Mouse (Mus musculus): ENCODE measurements around the gene Yae1d1.
"Not testable (repeated sequence)": the region's sequence is repeated elsewhere in the genome, so short reads cannot be mapped to it uniquely, and the experiment has no call there.

Gene Yae1d1

DNA sequence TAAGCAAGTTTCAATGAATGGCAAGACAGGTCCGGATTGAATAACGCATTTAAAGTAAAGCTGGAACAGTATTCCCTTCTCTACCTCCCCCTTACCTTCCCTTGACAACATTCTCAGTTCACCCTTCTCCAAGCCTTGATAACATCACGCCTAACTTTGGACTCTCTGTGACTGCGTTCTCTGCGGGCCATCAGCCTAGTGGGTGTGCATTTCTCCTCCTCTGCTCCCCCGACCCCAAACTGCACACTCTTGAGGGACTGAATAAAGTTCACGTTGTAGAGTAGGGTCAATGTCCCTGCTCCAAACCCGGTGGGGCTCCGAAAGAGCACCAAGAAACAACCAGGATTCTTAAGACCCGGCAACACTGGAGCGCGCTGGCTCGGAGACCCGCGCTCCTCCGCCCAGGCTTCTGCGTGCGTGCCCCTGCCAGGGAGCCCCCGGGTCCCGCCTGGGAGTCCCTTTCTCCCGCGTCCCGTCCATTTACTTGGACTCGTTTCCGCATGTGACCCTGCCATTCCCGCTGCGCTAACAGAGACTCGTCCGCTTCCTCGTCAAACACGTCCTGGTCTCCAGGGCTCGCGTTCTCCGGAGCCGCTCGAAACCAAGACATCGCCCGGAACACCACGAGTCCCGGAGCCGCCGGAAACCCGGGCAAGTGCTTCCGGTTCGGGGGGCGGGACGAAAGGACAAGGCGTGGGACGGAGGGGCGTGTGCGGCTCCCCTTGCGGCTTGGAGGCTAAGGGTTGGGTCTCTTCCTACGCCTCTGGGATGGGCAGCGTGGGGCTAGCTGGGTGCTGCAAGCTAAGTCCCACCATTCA lies at the start of gene Yae1d1:
TSS of gene Yae1d1 (minus strand) at position 653 of the 818 bp plus-strand sequence.
- ATAC-seq (ENCODE audit: insufficient number of reproducible peaks, low FRiP score, low TSS enrichment) = peak; percentile 99

- ATAC-seq (ENCODE audit: insufficient number of reproducible peaks, low FRiP score, low TSS enrichment) = no peak
Observed at GRCm38 (mm10) chr13:18038814-18039213, 45.7 kb upstream of the Yae1d1 start.

GRCm38 (mm10) chr13:18016604-18017003 lies 23.5 kb upstream of the Yae1d1 start:
- ATAC-seq (ENCODE audit: insufficient number of reproducible peaks, low FRiP score, low TSS enrichment) = no peak

DNA sequence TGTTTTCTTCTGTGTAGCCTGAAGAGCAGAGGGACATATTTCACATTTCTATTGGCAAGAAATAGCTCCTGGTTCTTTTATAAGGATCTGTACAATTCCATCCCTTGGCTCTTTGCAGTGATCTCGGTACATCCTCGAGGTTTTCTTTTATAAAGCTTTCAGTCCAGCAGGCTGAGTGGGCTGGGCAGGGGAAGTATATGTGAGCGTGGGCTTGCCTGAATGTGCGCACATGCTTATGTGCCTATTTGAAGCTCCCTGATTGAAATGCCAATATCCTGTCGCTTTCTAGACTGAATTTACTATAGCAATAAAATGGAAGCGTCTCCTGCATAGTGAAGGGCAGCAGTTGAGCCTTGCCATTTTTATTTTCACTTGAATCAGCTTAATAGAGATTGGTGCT lies 20.1 kb upstream of the Yae1d1 start:
- no peak for ATAC-seq (ENCODE audit: insufficient number of reproducible peaks, low FRiP score, low TSS enrichment)

- ATAC-seq (ENCODE audit: insufficient number of reproducible peaks, low FRiP score, low TSS enrichment) = no peak
Observed at GRCm38 (mm10) chr13:18011055-18011454, 17.9 kb upstream of the Yae1d1 start.

DNA sequence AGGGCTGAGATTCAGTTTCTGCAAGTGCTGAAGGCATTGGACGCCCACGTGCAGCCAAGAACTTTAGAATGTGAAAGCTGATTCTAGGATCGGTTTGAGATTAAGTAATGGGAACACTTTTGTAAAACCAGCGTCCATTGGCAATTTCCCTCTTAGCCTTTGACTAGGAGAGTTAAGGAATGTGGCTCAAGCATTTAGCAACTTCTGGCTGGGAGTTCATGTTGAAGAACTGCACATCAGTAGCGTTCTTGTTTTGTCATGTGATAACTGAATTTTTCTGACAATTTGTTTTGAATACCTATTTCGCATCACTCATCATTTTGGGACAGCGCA lies 332 bp upstream of the Yae1d1 start:
- ATAC-seq (ENCODE audit: insufficient number of reproducible peaks, low FRiP score, low TSS enrichment) = peak; percentile 13; the same call in 1 of the 2 replicates

DNA sequence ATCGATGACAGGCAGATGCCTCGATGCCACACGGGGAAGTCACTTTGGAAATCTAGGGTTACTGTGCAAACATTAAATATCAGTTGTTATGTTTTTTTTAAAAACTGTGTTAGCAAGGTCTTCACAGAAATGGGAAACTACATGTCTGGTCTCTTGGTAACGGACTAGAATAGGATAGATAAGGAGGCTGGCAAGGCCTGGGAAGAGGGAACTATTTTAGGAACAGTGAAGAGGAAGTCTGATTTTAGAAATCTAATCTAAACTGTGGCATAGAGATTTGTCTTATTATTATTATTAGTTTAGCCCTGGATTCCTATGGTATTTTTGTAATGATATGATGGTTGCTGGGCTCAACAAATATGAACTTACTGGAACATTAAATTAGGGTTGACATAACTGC lies 1.1 kb downstream of the Yae1d1 start:
- no peak for ATAC-seq (ENCODE audit: insufficient number of reproducible peaks, low FRiP score, low TSS enrichment)

DNA sequence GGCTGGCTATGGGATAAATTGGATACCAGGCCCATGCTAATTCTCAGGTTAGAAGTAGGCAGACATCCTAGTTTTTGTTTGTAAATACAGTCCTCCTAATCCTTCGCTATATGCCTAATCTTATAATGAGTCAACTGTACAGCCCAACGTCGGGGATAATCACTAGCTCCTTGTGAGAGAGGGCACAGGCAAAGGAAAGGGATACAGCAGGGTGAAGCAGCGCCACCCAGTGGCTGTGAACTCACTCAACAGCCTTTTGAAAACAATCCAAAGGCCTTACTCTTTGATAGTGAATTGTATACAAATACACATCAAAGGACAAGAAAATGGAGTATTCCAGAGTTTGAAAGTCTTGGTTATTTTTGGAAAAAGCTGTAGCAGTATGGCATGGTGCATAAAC lies 10.0 kb downstream of the Yae1d1 start:
- peak; percentile 74; the same call in 1 of the 2 replicates for ATAC-seq (ENCODE audit: insufficient number of reproducible peaks, low FRiP score, low TSS enrichment)

- no peak for ATAC-seq (ENCODE audit: insufficient number of reproducible peaks, low FRiP score, low TSS enrichment)
Observed at GRCm38 (mm10) chr13:17982634-17983033, 10.5 kb downstream of the Yae1d1 start.

GRCm38 (mm10) chr13:17976854-17977739 lies 16.1 kb downstream of the Yae1d1 start:
- no peak for ATAC-seq (ENCODE audit: insufficient number of reproducible peaks, low FRiP score, low TSS enrichment)

DNA sequence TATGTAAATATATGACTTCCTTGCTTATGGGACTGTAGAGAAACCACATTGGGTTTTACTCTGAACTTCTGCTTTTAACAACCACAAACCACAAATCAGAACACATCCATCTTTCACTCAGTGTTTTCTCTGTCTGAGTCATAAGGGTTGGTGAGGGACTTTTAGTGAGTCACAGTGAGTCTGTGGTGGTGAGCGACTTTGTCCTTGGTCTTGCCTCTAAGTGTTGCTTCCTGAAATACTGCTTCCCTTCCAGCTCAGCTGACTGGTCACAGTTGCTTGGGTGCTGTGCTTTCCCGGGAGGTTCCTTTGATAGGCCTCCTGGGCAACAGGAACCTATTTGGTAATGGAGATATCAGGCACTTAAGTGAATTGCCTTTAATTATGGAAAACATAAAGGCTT lies 17.3 kb downstream of the Yae1d1 start:
- ATAC-seq (ENCODE audit: insufficient number of reproducible peaks, low FRiP score, low TSS enrichment) = no peak

DNA sequence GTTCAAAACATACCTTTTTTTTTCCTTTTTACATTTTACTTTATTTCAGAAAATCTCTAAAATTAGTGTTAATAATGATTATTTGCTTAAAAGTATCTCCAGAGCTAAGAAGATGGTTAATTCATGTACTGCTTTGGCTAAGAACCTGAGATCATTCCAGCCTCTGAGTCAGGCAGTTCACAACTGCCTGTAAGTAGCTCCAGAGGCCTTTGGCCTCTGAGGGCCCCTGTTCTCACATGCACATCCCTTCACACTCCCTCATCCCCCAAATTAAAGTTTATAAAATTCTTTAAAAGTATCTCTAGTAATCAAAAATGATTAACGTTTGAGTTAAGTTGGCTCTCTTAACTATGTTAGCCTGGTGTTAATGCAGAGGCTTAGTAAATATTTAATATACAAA lies 17.7 kb downstream of the Yae1d1 start:
- ATAC-seq (ENCODE audit: insufficient number of reproducible peaks, low FRiP score, low TSS enrichment) = no peak

DNA sequence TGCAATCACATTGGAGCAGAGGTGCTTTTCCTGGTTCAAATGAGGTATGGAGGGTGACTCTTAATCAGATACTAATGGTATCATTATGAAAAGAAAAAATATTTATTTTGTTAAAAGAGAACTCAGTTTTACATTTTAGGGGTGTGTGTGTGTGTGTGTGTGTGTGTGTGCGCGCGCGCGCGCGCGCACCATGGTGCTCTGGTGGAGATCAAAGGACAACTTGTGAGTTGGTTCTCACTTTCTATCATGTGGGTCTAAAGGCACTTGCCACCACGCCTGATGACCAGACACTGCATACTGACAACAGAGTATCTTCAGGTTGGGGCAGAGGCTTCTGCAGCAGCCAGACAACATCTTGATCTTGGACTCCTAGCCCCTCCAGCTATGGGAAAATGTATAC lies 18.4 kb downstream of the Yae1d1 start:
- no peak for ATAC-seq (ENCODE audit: insufficient number of reproducible peaks, low FRiP score, low TSS enrichment)

DNA sequence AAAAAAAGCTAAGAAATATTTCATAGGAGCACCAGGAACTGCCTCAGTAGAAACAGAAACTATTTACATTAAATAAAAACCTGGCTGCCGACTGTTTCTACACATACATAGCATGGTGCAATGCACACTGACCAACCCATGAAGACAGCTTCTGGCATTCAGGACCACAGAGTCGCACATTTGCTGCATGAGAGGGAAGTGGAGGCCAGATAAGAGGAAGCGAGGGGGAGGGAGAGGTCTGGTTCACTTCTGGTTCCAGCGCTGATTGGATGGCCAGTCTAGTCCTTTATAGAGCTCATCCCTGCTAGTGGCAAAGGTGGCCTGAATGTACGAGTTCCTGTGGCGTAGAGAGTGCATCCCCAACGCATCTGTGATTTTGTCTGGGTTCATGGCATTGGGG lies 32.5 kb downstream of the Yae1d1 start:
- ATAC-seq (ENCODE audit: insufficient number of reproducible peaks, low FRiP score, low TSS enrichment) = no peak

DNA sequence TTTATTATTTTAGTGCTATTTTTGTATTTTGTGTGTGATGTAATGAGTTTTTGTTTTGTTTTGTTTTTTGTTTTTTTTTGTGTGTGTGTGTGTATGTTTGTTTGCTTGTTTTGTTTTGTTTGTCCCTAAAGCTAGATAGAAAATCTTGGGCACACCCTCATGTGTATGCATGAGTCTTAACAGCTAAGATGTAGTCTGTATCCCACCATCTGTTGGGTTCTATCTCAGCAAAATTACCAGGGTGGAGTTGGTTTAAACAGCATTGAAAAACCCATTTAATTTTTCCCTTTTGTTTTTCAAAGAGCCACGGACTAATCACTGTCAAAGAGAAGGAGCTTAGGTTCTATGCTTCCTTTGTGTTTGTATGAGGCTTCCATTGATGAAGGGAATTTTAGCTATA lies 38.9 kb downstream of the Yae1d1 start:
- no peak for ATAC-seq (ENCODE audit: insufficient number of reproducible peaks, low FRiP score, low TSS enrichment)

- ATAC-seq (ENCODE audit: insufficient number of reproducible peaks, low FRiP score, low TSS enrichment) = not testable (repeated sequence)
Observed at GRCm38 (mm10) chr13:17950581-17950980, 42.6 kb downstream of the Yae1d1 start.

GRCm38 (mm10) chr13:17949555-17949954 lies 43.6 kb downstream of the Yae1d1 start:
- no peak for ATAC-seq (ENCODE audit: insufficient number of reproducible peaks, low FRiP score, low TSS enrichment)

GRCm38 (mm10) chr13:17944078-17944917 lies 48.9 kb downstream of the Yae1d1 start, which contains the start of gene Rala:
Gene Rala, minus strand, starts transcription at chr13:17944239.
- ATAC-seq (ENCODE audit: insufficient number of reproducible peaks, low FRiP score, low TSS enrichment) = peak; percentile 97

DNA sequence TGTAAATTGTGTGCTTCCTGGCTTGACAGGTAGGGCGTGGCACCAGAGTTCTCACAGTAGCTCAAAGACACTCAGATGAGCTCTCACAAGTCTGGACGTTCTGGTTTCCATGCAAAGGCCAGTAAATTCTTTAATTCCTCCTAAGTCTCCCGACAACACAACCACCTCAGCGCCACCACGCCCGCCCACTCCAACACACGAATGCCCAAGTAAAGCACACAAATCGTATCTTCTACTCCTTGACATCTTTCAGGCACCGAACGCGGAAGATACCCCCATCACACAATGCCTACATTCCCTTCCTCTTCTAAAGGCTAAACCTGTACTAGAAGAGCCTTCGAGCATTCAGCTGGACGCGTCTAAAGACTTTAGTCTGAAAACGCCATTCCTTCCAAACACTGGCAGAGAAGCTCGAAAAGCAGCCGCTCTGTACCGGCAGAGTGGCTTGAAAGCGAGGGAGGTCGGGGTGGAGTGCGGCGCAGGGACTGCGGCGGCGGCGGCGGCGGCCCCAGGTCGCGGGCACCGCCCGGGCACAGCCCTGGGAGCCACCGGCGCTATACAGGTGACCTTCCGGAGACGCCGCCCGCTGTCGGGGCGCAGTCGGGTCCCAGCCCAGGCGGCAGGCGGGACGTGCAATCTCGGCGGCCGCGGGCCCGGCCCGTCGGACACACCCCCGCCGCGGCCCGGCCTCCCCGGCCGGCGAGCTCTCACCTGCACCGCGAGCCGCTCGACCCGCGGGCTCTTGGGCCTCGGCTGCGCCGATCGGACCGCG lies 49.7 kb downstream of the Yae1d1 start:
- ATAC-seq (ENCODE audit: insufficient number of reproducible peaks, low FRiP score, low TSS enrichment) = peak; percentile 21; the same call in 1 of the 2 replicates

DNA sequence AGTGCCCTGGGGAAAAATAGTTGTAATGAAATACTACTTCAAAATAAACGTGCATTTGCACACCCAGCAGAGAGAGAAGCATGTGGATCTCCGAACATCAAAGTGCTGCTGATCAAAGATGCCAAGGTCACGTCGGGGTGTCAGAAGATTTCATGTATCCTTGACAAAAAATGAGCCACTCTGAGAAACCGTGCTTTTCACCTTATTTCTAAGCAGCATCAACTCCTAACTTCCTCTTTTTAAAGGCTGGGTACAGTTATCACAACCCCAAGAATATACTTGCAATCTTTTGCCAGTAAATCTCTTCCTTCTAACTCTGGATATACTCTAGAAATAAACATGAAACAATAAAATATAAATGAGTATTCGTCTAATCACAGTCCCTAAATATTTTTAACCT lies 50.8 kb downstream of the Yae1d1 start:
- no peak for ATAC-seq (ENCODE audit: insufficient number of reproducible peaks, low FRiP score, low TSS enrichment)

All from cerebellum, adult (tissue).